Mouse (Mus musculus) ES-E14 (cell line): ENCODE measurements around the gene Lcn11. TPM values are rescaled to one million over a fixed set of nuclear protein-coding genes. Genes with fewer than 3 reads are reported as not detected.
"Not testable (repeated sequence)": the region's sequence is repeated elsewhere in the genome, so short reads cannot be mapped to it uniquely, and the experiment has no call there.

Source experiments
- DNase-seq: peaks from one replicate; pipeline ENCODE4 v3.0.0-alpha.2; 2013; ENCODE audit warnings: low read depth, low spot score
- H3K27ac ChIP-seq: 2 replicates; pipeline ENCODE4 v1.5.1; 2012; ENCODE audit warnings: low read depth, mild to moderate bottlenecking, low read length, moderate library complexity, mixed read lengths; ENCODE audit not compliant: poor library complexity, insufficient read depth, severe bottlenecking
- H3K36me3 ChIP-seq: 2 replicates; pipeline ENCODE4 v1.6.1; 2012; ENCODE audit warnings: mild to moderate bottlenecking, low read length, moderate library complexity, mixed read lengths; ENCODE audit not compliant: control insufficient read depth, poor library complexity, insufficient read depth, severe bottlenecking
- H3K4me1 ChIP-seq, 2 experiments: fragments of 150-350 bp in 1 of 2; sonication (generic) in 1 of 2; 2 replicates each; pipeline ENCODE4 v1.6.1; 2012; ENCODE audit warnings: low read length in 2 of 2, mild to moderate bottlenecking in 1 of 2, mixed read lengths in 1 of 2; ENCODE audit not compliant: control insufficient read depth in 2 of 2, insufficient read depth in 2 of 2, poor library complexity in 1 of 2
- H3K4me3 ChIP-seq, 2 experiments: fragments of 150-350 bp in 1 of 2; sonication (generic) in 1 of 2; 2 replicates each; pipeline ENCODE4 v1.5.1; 2012; ENCODE audit warnings: low read length in 2 of 2, low read depth in 1 of 2, mild to moderate bottlenecking in 1 of 2, mixed read lengths in 1 of 2; ENCODE audit not compliant: insufficient read depth in 1 of 2, poor library complexity in 1 of 2, severe bottlenecking in 1 of 2
- H3K9ac ChIP-seq: 2 replicates; pipeline ENCODE4 v1.6.1; 2012; ENCODE audit warnings: low read depth, mild to moderate bottlenecking, low read length, mixed read lengths; ENCODE audit not compliant: poor library complexity, insufficient read depth, severe bottlenecking
- H3K9me3 ChIP-seq: fragments of 150-350 bp; sonication (generic); 2 replicates; pipeline ENCODE4 v1.6.1; 2012; ENCODE audit warnings: low read depth, mild to moderate bottlenecking, low read length; ENCODE audit not compliant: control insufficient read depth, insufficient read depth
- CHD2 ChIP-seq: IDR thresholded peaks from 2 replicates; pipeline ENCODE4 v1.6.1; 2014; ENCODE audit warnings: mild to moderate bottlenecking, low read depth, low read length, inconsistent platforms
- HCFC1 ChIP-seq: IDR thresholded peaks from 2 replicates; pipeline ENCODE4 v1.6.1; 2012; ENCODE audit warnings: low read length, inconsistent platforms, borderline replicate concordance; ENCODE audit not compliant: insufficient read depth
- MAFK ChIP-seq: IDR thresholded peaks from 2 replicates; pipeline ENCODE4 v1.6.1; 2014; ENCODE audit warnings: mild to moderate bottlenecking, low read depth, low read length, inconsistent platforms; ENCODE audit not compliant: insufficient read depth
- ZC3H11A ChIP-seq: IDR thresholded peaks from 2 replicates; pipeline ENCODE4 v1.6.1; 2012; ENCODE audit warnings: low read depth, mild to moderate bottlenecking, inconsistent platforms, low read length, borderline replicate concordance
- ZNF384 ChIP-seq: IDR thresholded peaks from 2 replicates; pipeline ENCODE4 v1.6.1; 2012; ENCODE audit warnings: low read depth, low read length, inconsistent platforms
- in situ Hi-C, 2 experiments: fragments of 600-800 bp; cut with MboI; formaldehyde crosslinking; loops; one replicate each; pipeline ENCODE4 v1.15.1; 2025; ENCODE audit warnings: low sequenced_read_pairs in 2 of 2, inconsistent platforms in 1 of 2; ENCODE audit not compliant: unreplicated experiment in 2 of 2
- total RNA-seq: library from RNA; depleted of rRNA; stranded (reverse); fragments of 300-350 nt; gene quantifications from 2 replicates; pipeline ENCODE4 v1.2.3, GENCODE M21; 2012

The Lcn11 gene
- total RNA-seq, 1 experiment, result not detected

GRCm38 (mm10) chr2:25789092-25789491, 12.3 kb downstream of the Lcn11 start:
- Histone ChIP-seq H3K36me3 (no peaks in the 10 kb centered on the region), H3K9me3 (no peaks in the 10 kb centered on the region), H3K4me1 (no peaks in the 10 kb centered on the region), H3K9ac (no peak overlapping the region), H3K4me3 (no peak overlapping the region), H3K27ac (no peak overlapping the region)
- TF ChIP-seq ZC3H11A (no peak), HCFC1 (no peak), CHD2 (no peak), MAFK (no peak), ZNF384 (no peak)
- in situ Hi-C loops, result no loop called here
- DNase-seq, result no peak

GRCm38 (mm10) chr2:25797635-25798034, 20.8 kb downstream of the Lcn11 start:
- no peak for TF ChIP-seq ZC3H11A
- no peak for TF ChIP-seq HCFC1
- TF ChIP-seq ZNF384, result no peak
- TF ChIP-seq CHD2, result no peak
- no peak for TF ChIP-seq MAFK
- Histone ChIP-seq H3K9ac (no peak overlapping the region), H3K36me3 (no peaks in the 10 kb centered on the region), H3K4me3 (no peak overlapping the region), H3K27ac (no peak overlapping the region), H3K9me3 (no peaks in the 10 kb centered on the region), H3K4me1 (no peaks in the 10 kb centered on the region)
- in situ Hi-C loops, result no loop called here
- DNase-seq, result no peak

DNA sequence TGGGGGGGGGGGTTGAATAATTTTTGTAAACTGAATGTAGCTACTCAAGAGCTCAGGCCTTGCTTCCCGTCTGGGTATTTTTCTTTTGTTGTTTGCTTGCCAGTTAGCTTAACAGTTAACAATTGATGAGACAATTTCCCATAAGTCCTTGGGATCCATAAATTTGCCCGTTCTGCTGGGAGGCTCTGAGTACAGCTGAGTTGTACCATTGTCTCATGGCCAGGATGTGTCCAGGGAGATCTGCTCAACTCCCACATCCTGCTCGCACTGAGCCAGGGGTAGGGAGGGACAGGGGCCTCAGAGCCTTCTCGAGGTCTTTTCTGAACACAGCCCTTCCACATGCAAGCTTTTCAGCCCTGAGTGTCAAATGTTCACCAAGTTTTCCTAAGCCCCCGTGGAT, 21.2 kb downstream of the Lcn11 start:
- Histone ChIP-seq H3K27ac (no peak overlapping the region), H3K4me1 (no peaks in the 10 kb centered on the region), H3K4me3 (no peak overlapping the region), H3K9me3 (no peaks in the 10 kb centered on the region), H3K36me3 (no peaks in the 10 kb centered on the region), H3K9ac (no peak overlapping the region)
- in situ Hi-C loops, result no loop called here
- no peak for DNase-seq
- no peak for TF ChIP-seq HCFC1

DNA sequence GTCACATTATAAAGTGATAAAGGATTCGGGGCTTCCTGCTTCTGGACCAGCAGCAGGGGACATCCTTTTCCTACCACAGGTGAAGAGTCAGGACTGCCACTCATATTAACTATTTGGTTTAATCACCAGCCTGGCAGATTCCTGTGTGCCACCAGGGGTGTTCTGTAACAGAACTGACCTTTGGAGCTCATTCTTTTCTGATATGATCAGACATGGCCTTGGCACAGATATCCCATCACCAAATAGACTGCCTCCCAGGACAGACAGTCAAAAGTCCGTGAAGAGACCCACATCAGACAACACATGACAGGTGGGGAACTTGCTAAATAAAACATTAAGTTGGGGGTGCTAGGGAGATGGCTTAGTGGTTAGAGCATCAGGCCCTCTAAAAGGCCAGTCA, 34.9 kb downstream of the Lcn11 start:
- Histone ChIP-seq H3K9ac (no peak overlapping the region), H3K27ac (no peak overlapping the region), H3K4me1 (no peaks in the 10 kb centered on the region), H3K4me3 (no peak overlapping the region), H3K36me3 (no peaks in the 10 kb centered on the region), H3K9me3 (no peaks in the 10 kb centered on the region)
- no peak for DNase-seq
- TF ChIP-seq MAFK, result no peak
- no peak for TF ChIP-seq HCFC1
- TF ChIP-seq CHD2, result no peak
- TF ChIP-seq ZC3H11A, result no peak
- no peak for TF ChIP-seq ZNF384
- in situ Hi-C loops, result no loop called here

GRCm38 (mm10) chr2:25813364-25813763, 36.5 kb downstream of the Lcn11 start:
- no peaks in the 10 kb centered on the region for H3K36me3 ChIP-seq
- TF ChIP-seq ZC3H11A (no peak), MAFK (no peak), CHD2 (no peak), ZNF384 (no peak), HCFC1 (no peak)
- no peaks in the 10 kb centered on the region for H3K4me1 ChIP-seq
- no peak for DNase-seq
- H3K4me3 ChIP-seq, result no peak overlapping the region
- H3K9ac ChIP-seq, result no peak overlapping the region
- H3K9me3 ChIP-seq, result no peaks in the 10 kb centered on the region
- in situ Hi-C loops, result no loop called here
- no peak overlapping the region for H3K27ac ChIP-seq

GRCm38 (mm10) chr2:25815748-25816147, 38.9 kb downstream of the Lcn11 start, which contains the start of gene Glt6d1:
TSS of gene Glt6d1 (minus strand) at chr2:25815848.
- H3K36me3 ChIP-seq, H3K27ac ChIP-seq, in situ Hi-C loops, H3K9me3 ChIP-seq, DNase-seq, H3K4me3 ChIP-seq, H3K4me1 ChIP-seq, H3K9ac ChIP-seq: not testable (repeated sequence)
